Mouse (Mus musculus) lung, adult 2 months (tissue): ENCODE results near the gene Lhfpl2.

Source experiments
- CTCF ChIP-seq: fragments of 200-500 bp; IDR thresholded peaks from 2 replicates; pipeline ENCODE4 v1.5.1; 2011; ENCODE audit warnings: mild to moderate bottlenecking, low read length, control low read depth; ENCODE audit not compliant: insufficient read depth
- POLR2A ChIP-seq: fragments of 200-500 bp; IDR thresholded peaks from 2 replicates; pipeline ENCODE4 v1.6.1; 2011; ENCODE audit warnings: low read depth, mild to moderate bottlenecking, control low read depth, low read length, borderline replicate concordance; ENCODE audit errors: extremely low read depth

DNA sequence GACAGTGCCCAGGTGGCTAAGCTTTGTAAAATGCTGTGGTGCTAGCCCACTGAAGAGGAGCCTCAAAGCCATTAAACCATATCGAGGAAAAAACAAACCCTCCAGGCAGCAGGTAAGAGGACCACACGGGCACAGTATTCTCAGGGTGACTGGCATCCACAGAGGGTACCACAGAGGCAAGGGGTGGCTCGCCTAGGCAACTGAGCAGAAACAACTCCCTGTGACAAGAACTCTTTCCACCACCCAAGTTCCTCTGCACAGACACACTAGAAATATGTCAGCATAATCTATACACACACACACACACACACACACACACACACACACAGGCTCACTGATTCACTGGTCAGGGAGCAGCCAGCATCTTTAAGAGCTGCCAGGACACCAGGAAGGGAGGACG lies 181.9 kb downstream of the Lhfpl2 start:
- TF ChIP-seq POLR2A = no peak
- TF ChIP-seq CTCF = no peak
